Mouse (Mus musculus) intestine, postnatal 0 days (tissue): ENCODE results near the gene Triap1. TPM values are rescaled to one million over a fixed set of nuclear protein-coding genes. Genes with fewer than 3 reads are reported as not detected.

Experiments
- ATAC-seq: fragments of 200-750 bp; cut with Nextera tagmentation; 2 replicates; pipeline ENCODE4 v1.8.0; 2017; ENCODE audit warnings: mild to moderate bottlenecking, moderate TSS enrichment, moderate library complexity
- H3K27ac ChIP-seq: fragments of 300-500 bp; sonication (generic); 2 replicates; pipeline ENCODE4 v1.5.1; 2014; ENCODE audit warnings: mild to moderate bottlenecking, low read depth, low read length, moderate library complexity
- H3K27me3 ChIP-seq: fragments of 300-500 bp; sonication (generic); replicated peaks from 2 replicates; pipeline ENCODE4 v1.6.1; 2014; ENCODE audit warnings: low read length, mixed read lengths; ENCODE audit not compliant: control insufficient read depth, insufficient read depth
- H3K36me3 ChIP-seq: fragments of 300-500 bp; sonication (generic); 2 replicates; pipeline ENCODE4 v1.6.1; 2014; ENCODE audit warnings: mild to moderate bottlenecking, moderate library complexity; ENCODE audit not compliant: control insufficient read depth, insufficient read depth
- H3K4me1 ChIP-seq: fragments of 300-500 bp; sonication (generic); replicated peaks from 2 replicates; pipeline ENCODE4 v1.6.1; 2014; ENCODE audit warnings: antibody characterized with exemption, low read length, mixed read lengths; ENCODE audit not compliant: control insufficient read depth, insufficient read depth
- H3K4me2 ChIP-seq: fragments of 300-500 bp; sonication (generic); replicated peaks from 2 replicates; pipeline ENCODE4 v1.6.1; 2014; ENCODE audit warnings: low read depth, mild to moderate bottlenecking, moderate library complexity
- H3K4me3 ChIP-seq: fragments of 300-500 bp; sonication (generic); 2 replicates; pipeline ENCODE4 v1.5.1; 2014; ENCODE audit warnings: low read depth, low read length
- H3K9ac ChIP-seq: fragments of 300-500 bp; sonication (generic); 2 replicates; pipeline ENCODE4 v1.6.1; 2014; ENCODE audit warnings: mild to moderate bottlenecking, low read depth, low read length
- H3K9me3 ChIP-seq: fragments of 300-500 bp; sonication (generic); 2 replicates; pipeline ENCODE4 v1.6.1; 2016; ENCODE audit warnings: mixed run types; ENCODE audit not compliant: control insufficient read depth
- CTCF ChIP-seq: sonication (generic); IDR thresholded peaks from 2 replicates; pipeline ENCODE4 v1.5.1; 2016; ENCODE audit warnings: low read depth, mild to moderate bottlenecking, control low read depth, antibody characterized with exemption, moderate library complexity
- WGBS: fragments of 180-500 bp; shearing (Covaris S2); extraction: QIAGEN DNeasy Blood & Tissue Kit; methylation state at CpG from one replicate; pipeline ENCODE4 v1.1.7; 2014; 5-methylcytosine and 5-hydroxymethylcytosine counted together
- polyA plus RNA-seq: library from polyadenylated mRNA; unstranded; fragments of >200 nt; fragmentation: Nextera tagmentation; extraction: Ambion mirVana; gene quantifications from 2 replicates; pipeline ENCODE4 v1.2.1, GENCODE M21; 2015

Gene Triap1
- polyA plus RNA-seq, 1 experiment from 2014 or later = 51.9 TPM

DNA sequence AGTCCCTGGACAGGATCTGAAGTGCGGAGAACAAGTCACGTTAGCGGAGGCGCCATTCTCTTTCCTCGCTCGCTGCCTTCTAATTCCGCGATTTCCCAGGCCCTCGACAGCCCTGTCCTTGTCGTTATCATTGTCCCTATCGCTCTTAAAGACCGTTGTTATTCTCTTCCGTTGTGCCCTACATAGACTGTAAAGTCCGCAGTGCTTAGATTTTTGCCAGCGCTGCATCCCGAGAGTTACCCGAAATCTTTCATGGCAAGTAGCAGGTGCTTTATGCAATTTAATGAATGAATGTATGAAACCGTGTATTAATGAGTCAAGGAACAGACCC is 8.2 kb downstream of the Triap1 start:
- Histone ChIP-seq H3K27ac (0 out of 2 replicates have a peak overlapping the region, but pooled peaks have one; percentile 22), H3K9ac (peak overlapping the region; percentile 85; the same call in 1 of the 2 replicates), H3K4me2 (peak overlapping the region; percentile 83), H3K27me3 (no peaks in the 10 kb centered on the region), H3K9me3 (no peaks in the 10 kb centered on the region), H3K36me3 (peaks cover 24% of the 10 kb centered on the region), H3K4me1 (no peaks in the 10 kb centered on the region), H3K4me3 (peak overlapping the region; percentile 91)
- WGBS = under 1% methylated on average over 18 of the region's 18 CpGs
- ATAC-seq = peak; percentile 12; the same call in 1 of the 2 replicates
- no peak for TF ChIP-seq CTCF

GRCm38 (mm10) chr5:115351348-115351747 is 10.3 kb downstream of the Triap1 start:
- Histone ChIP-seq H3K9me3 (no peaks in the 10 kb centered on the region), H3K4me1 (no peaks in the 10 kb centered on the region), H3K27ac (no peak overlapping the region), H3K27me3 (no peaks in the 10 kb centered on the region), H3K4me2 (no peak overlapping the region), H3K9ac (no peak overlapping the region), H3K36me3 (peaks cover 3% of the 10 kb centered on the region), H3K4me3 (no peak overlapping the region)
- peak; percentile 22; the same call in 1 of the 2 replicates for TF ChIP-seq CTCF
- ATAC-seq = no peak
- 78% methylated on average over 5 of the region's 5 CpGs for WGBS

DNA sequence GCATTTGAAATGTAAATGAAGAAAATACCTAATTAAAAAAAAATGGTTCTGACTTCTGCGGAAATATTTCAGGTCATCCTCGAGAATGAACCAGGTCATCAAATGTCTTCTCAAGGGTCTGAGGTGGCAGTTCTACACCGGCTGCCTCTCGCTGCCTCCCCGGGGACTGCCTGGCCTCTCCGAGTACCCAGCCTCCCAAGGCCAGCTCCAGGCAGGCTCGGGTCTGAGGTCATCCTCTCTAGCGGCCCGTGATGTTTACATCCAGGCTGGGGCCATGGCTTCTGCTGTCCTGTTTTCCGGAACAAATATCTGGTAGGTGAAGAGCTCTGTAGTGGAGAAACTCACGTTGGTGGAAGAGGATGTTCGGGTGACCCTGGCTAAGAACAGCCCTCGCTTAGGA is 14.0 kb downstream of the Triap1 start:
- Histone ChIP-seq H3K9ac (no peak overlapping the region), H3K4me3 (no peak overlapping the region), H3K9me3 (no peaks in the 10 kb centered on the region), H3K27ac (no peak overlapping the region), H3K27me3 (no peaks in the 10 kb centered on the region), H3K36me3 (no peaks in the 10 kb centered on the region), H3K4me2 (no peak overlapping the region), H3K4me1 (no peaks in the 10 kb centered on the region)
- no peak for TF ChIP-seq CTCF
- 45% methylated on average over 13 of the region's 13 CpGs for WGBS
- ATAC-seq = no peak

DNA sequence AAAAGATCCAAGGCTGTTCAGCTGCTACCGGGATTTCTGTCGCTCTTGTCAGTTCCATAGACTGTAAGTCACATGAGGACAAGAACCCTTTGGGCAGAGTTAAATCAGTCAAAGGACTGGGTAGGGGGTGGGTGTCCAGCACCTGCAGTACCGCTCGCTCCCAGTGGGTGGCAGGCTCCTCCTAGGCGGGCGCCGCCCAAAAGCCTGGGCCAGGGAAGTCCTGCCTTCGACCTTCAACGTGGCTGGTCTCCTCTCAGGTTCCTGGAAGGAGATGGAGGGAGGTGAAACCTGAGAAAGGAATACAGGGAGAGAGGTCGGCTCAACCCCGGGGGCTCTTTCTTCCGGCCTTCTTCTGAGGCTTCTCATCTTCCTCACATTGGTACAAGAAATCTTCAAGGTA is 17.8 kb downstream of the Triap1 start:
- WGBS = 4% methylated on average over 12 of the region's 12 CpGs
- no peaks in the 10 kb centered on the region for H3K36me3 ChIP-seq
- no peak overlapping the region for H3K9ac ChIP-seq
- no peak overlapping the region for H3K27ac ChIP-seq
- no peaks in the 10 kb centered on the region; the same call in 1 of the 2 replicates for H3K27me3 ChIP-seq
- H3K4me3 ChIP-seq = no peak overlapping the region
- peak; percentile 74 for ATAC-seq
- no peaks in the 10 kb centered on the region for H3K9me3 ChIP-seq
- no peak overlapping the region for H3K4me2 ChIP-seq
- no peaks in the 10 kb centered on the region for H3K4me1 ChIP-seq
- peak; percentile 95 for TF ChIP-seq CTCF

DNA sequence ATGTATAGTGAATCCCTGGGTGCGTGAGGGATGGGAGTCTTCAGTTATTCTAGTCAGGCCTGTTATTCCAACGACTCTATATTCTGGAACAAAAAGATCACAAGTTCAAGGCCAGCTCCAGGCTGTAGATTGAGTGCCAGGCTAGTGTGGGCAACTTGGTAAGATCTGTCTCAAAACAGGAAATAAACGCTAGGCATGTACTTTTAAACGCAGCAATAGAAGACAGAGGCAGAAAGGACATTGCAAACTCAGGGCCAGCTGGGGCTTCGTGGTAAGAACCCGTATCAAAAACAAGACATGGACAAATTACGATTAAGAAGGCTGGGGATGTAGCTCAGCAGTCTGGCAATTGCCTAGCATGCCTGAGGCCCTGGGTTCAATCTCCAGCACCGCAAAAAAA is 18.4 kb downstream of the Triap1 start:
- Histone ChIP-seq H3K27me3 (no peaks in the 10 kb centered on the region; the same call in 1 of the 2 replicates), H3K4me2 (no peak overlapping the region), H3K4me3 (no peak overlapping the region), H3K9ac (no peak overlapping the region), H3K4me1 (no peaks in the 10 kb centered on the region), H3K36me3 (no peaks in the 10 kb centered on the region), H3K9me3 (no peaks in the 10 kb centered on the region), H3K27ac (no peak overlapping the region)
- 80% methylated on average over 8 of the region's 8 CpGs for WGBS
- TF ChIP-seq CTCF = no peak
- no peak for ATAC-seq

GRCm38 (mm10) chr5:115359851-115360372 is 18.9 kb downstream of the Triap1 start:
- Histone ChIP-seq H3K9ac (no peak overlapping the region), H3K27ac (no peak overlapping the region), H3K4me3 (no peak overlapping the region), H3K36me3 (no peaks in the 10 kb centered on the region), H3K27me3 (no peaks in the 10 kb centered on the region; the same call in 1 of the 2 replicates), H3K9me3 (no peaks in the 10 kb centered on the region), H3K4me2 (no peak overlapping the region), H3K4me1 (no peaks in the 10 kb centered on the region)
- 37% methylated on average over 5 of the region's 5 CpGs for WGBS
- TF ChIP-seq CTCF = no peak
- no peak for ATAC-seq

- Histone ChIP-seq H3K4me3 (no peak overlapping the region), H3K9ac (no peak overlapping the region), H3K4me2 (no peak overlapping the region), H3K36me3 (no peaks in the 10 kb centered on the region), H3K27ac (no peak overlapping the region), H3K9me3 (no peaks in the 10 kb centered on the region), H3K27me3 (no peaks in the 10 kb centered on the region; the same call in 1 of the 2 replicates), H3K4me1 (no peaks in the 10 kb centered on the region)
- WGBS = 40% methylated on average over 7 of the region's 7 CpGs
- ATAC-seq = no peak
- TF ChIP-seq CTCF = no peak
Observed at GRCm38 (mm10) chr5:115362216-115362615, 21.2 kb downstream of the Triap1 start.
